In genomic region chr3:136609855-136610555, GRCm38 (mm10) we compare ENCODE assay signal across 10 mouse cellular contexts. TPM values are rescaled to one million over a fixed set of nuclear protein-coding genes. Genes with fewer than 3 reads are reported as not detected.
DNase-seq lines count a peak whose midpoint lies in the region; ATAC-seq and TF ChIP-seq lines count a peak whose summit lies in the region.
"Had no signal": no experiment of that assay in that cellular context is flagged by ENCODE, and none has a peak within 500 bp of the region (broad histone marks: within the 10 kb centered on the region; RNA-seq: fewer than 3 reads in every experiment).

No protein-coding gene starts in this region.

- no peak; the same call in 1 of the 2 replicates for ATAC-seq in forebrain, embryonic 11.5 days (replicated peaks; ENCODE audit: low FRiP score)
- no peak for ATAC-seq in forebrain, embryonic 16.5 days
- no peak for ATAC-seq in heart, postnatal 0 days (ENCODE audit: insufficient read depth, low read depth)
- ATAC-seq in megakaryocyte progenitor cell, adult 5-6 weeks (replicated peaks; ENCODE audit: poor library complexity), result no peak

- H3K9ac ChIP-seq in forebrain, embryonic 11.5 days (ENCODE audit: low read length), result no peak overlapping the region
- H3K9ac ChIP-seq in forebrain, embryonic 16.5 days (replicated peaks; ENCODE audit: low read depth, low read length), result no peak overlapping the region
- no peak overlapping the region for H3K9ac ChIP-seq in heart, postnatal 0 days (replicated peaks; ENCODE audit: low read depth, low read length)

- no peak overlapping the region for H3K4me3 ChIP-seq in forebrain, embryonic 11.5 days (ENCODE audit: low read depth, low read length)
- no peak overlapping the region for H3K4me3 ChIP-seq in forebrain, embryonic 16.5 days (replicated peaks; ENCODE audit: low read length)
- no peak overlapping the region for H3K4me3 ChIP-seq in heart, postnatal 0 days (ENCODE audit: low read depth, low read length)
- H3K4me3 ChIP-seq: myocyte had no signal

- no peak for TF ChIP-seq EP300 in heart, postnatal 0 days (IDR thresholded peaks at IDR 0.05; ENCODE audit: low read depth)

- H3K27me3 ChIP-seq in forebrain, embryonic 11.5 days (ENCODE audit: control insufficient read depth, insufficient read depth, low read length), result no peaks in the 10 kb centered on the region
- no peaks in the 10 kb centered on the region for H3K27me3 ChIP-seq in forebrain, embryonic 16.5 days (replicated peaks; ENCODE audit: control insufficient read depth, insufficient read depth, low read length)
- H3K27me3 ChIP-seq in heart, postnatal 0 days (ENCODE audit: control insufficient read depth, insufficient read depth, low read length), result no peaks in the 10 kb centered on the region
- H3K27me3 ChIP-seq: CH12.LX had no signal

- H3K4me2 ChIP-seq in forebrain, embryonic 11.5 days (ENCODE audit: low read depth, low read length, severe bottlenecking), result no peak overlapping the region
- H3K4me2 ChIP-seq in forebrain, embryonic 16.5 days (ENCODE audit: low read length), result no peak overlapping the region
- no peak overlapping the region for H3K4me2 ChIP-seq in heart, postnatal 0 days (ENCODE audit: low read depth, low read length)

- DNase-seq in forebrain, embryonic 11.5 days (ENCODE audit: low spot score), result peak; percentile 48
- DNase-seq in urinary bladder, postnatal 14 days (ENCODE audit: low spot score), result peak; percentile 47
- DNase-seq in urinary bladder, postnatal 36 days (ENCODE audit: low spot score in 2 of 2), result no peak
- peak; percentile 33 for DNase-seq in heart, postnatal 0 days (ENCODE audit: low spot score)
- DNase-seq in large intestine, adult 2 months (ENCODE audit: low read depth, low spot score), result peak; percentile 71
- peak; percentile 1 for DNase-seq in ovary, postnatal 10 days (ENCODE audit: low spot score)

- H3K27ac ChIP-seq in forebrain, embryonic 11.5 days (ENCODE audit: low read depth, low read length), result no peak overlapping the region
- H3K27ac ChIP-seq in forebrain, embryonic 16.5 days (ENCODE audit: low read length), result no peak overlapping the region
- H3K27ac ChIP-seq in heart, postnatal 0 days (ENCODE audit: low read depth), result no peak overlapping the region

- no peaks in the 10 kb centered on the region for H3K36me3 ChIP-seq in forebrain, embryonic 11.5 days (ENCODE audit: control insufficient read depth, insufficient read depth, low read length)
- H3K36me3 ChIP-seq in forebrain, embryonic 16.5 days (ENCODE audit: control insufficient read depth, insufficient read depth), result no peaks in the 10 kb centered on the region
- no peaks in the 10 kb centered on the region for H3K36me3 ChIP-seq in heart, postnatal 0 days (replicated peaks; ENCODE audit: control insufficient read depth, insufficient read depth, low read length)

- H3K4me1 ChIP-seq in forebrain, embryonic 11.5 days (replicated peaks; ENCODE audit: control insufficient read depth, insufficient read depth, low read length), result no peaks in the 10 kb centered on the region
- no peaks in the 10 kb centered on the region for H3K4me1 ChIP-seq in forebrain, embryonic 16.5 days (replicated peaks; ENCODE audit: control insufficient read depth, insufficient read depth, low read length)
- H3K4me1 ChIP-seq in heart, postnatal 0 days (ENCODE audit: control insufficient read depth, insufficient read depth), result no peaks in the 10 kb centered on the region

- 60% methylated on average over 6 of the region's 6 CpGs for WGBS in forebrain, embryonic 11.5 days
- WGBS in forebrain, embryonic 16.5 days, result 39% methylated on average over 6 of the region's 6 CpGs
- 45% methylated on average over 6 of the region's 6 CpGs for WGBS in heart, postnatal 0 days
- WGBS in large intestine, adult 2 months, result 4% methylated on average over 6 of the region's 6 CpGs

- H3K9me3 ChIP-seq in forebrain, embryonic 11.5 days (ENCODE audit: control insufficient read depth, low read length), result no peaks in the 10 kb centered on the region
- H3K9me3 ChIP-seq in forebrain, embryonic 16.5 days (ENCODE audit: control insufficient read depth, low read length), result no peaks in the 10 kb centered on the region
- no peaks in the 10 kb centered on the region for H3K9me3 ChIP-seq in heart, postnatal 0 days (replicated peaks; ENCODE audit: control insufficient read depth, low read length)

- no peak for TF ChIP-seq CTCF in heart, postnatal 0 days (IDR thresholded peaks at IDR 0.05; ENCODE audit: low read depth)

RNA-seq across cellular contexts. Expression of gene Ppp3ca, which starts 59.9 kb away (rescaled TPM):
- polyA plus RNA-seq in forebrain, embryonic 11.5 days (2014; fragmentation: Nextera tagmentation; extraction: Ambion mirVana), result 57.8 and 59.0 TPM in 2 replicates
- polyA plus RNA-seq in forebrain, embryonic 16.5 days (2015; fragmentation: Nextera tagmentation; extraction: Ambion mirVana), result 144 and 148 TPM in 2 replicates
- 34.6 and 39.7 TPM in 2 replicates for total RNA-seq in heart, postnatal 0 days (2014; rRNA removed; ENCODE audit: low replicate concordance)
- polyA plus RNA-seq in heart, postnatal 0 days (2015; fragmentation: Nextera tagmentation; extraction: Ambion mirVana), result 37.1 and 39.2 TPM in 2 replicates
- polyA plus RNA-seq in large intestine, adult 2 months (2012; rRNA removed), result 8.4 and 12.0 TPM in 2 replicates
- total RNA-seq in megakaryocyte progenitor cell, adult 5-6 weeks (2015), result 68.8 and 76.0 TPM in 2 replicates
- total RNA-seq in megakaryocyte progenitor cell, adult 5-6 weeks (2017), result 60.1 and 63.1 TPM in 2 replicates

Comparison
In these comparisons a context has a peak if more than half of its experiments do, and no peak if none do; other contexts are left out.
1. DNase-seq: peak in forebrain, embryonic 11.5 days (single experiment), urinary bladder, postnatal 14 days (single experiment), heart, postnatal 0 days (single experiment), large intestine, adult 2 months (single experiment) and ovary, postnatal 10 days (single experiment); none in urinary bladder, postnatal 36 days (0 of 2).